In genomic region chr8:10663770-10664470, GRCm38 (mm10) we compare ENCODE assay signal across 9 mouse cellular contexts.
A peak's percentile ranks its signal among the peaks of the same experiment; 100 is the strongest.
DNase-seq lines count a peak whose midpoint lies in the region; ATAC-seq lines count a peak whose summit lies in the region.
"Had no signal": no experiment of that assay in that cellular context is flagged by ENCODE, and none has a peak within 500 bp of the region (broad histone marks: within the 10 kb centered on the region; RNA-seq: fewer than 3 reads in every experiment).

No protein-coding gene starts in this region.

- WGBS in hindbrain, embryonic 10.5 days: 11% methylated on average over 8 of the region's 8 CpGs
- 14% methylated on average over 8 of the region's 8 CpGs for WGBS in hindbrain, embryonic 14.5 days
- 12% methylated on average over 8 of the region's 8 CpGs for WGBS in forebrain, embryonic 16.5 days

- no peaks in the 10 kb centered on the region for H3K36me3 ChIP-seq in hindbrain, embryonic 10.5 days
- no peaks in the 10 kb centered on the region for H3K36me3 ChIP-seq in hindbrain, embryonic 14.5 days (replicated peaks; ENCODE audit: control insufficient read depth, insufficient read depth)
- H3K36me3 ChIP-seq in forebrain, embryonic 16.5 days (ENCODE audit: control insufficient read depth, insufficient read depth): no peaks in the 10 kb centered on the region

- peaks cover 43% of the 10 kb centered on the region for H3K4me1 ChIP-seq in hindbrain, embryonic 10.5 days (replicated peaks)
- H3K4me1 ChIP-seq in hindbrain, embryonic 14.5 days (replicated peaks; ENCODE audit: control insufficient read depth, insufficient read depth, low read length): peaks cover 23% of the 10 kb centered on the region
- peaks cover 14% of the 10 kb centered on the region for H3K4me1 ChIP-seq in forebrain, embryonic 16.5 days (replicated peaks; ENCODE audit: control insufficient read depth, insufficient read depth, low read length)

- H3K9ac ChIP-seq in hindbrain, embryonic 14.5 days: no peak overlapping the region
- no peak overlapping the region for H3K9ac ChIP-seq in forebrain, embryonic 16.5 days (replicated peaks; ENCODE audit: low read depth, low read length)

- no peak overlapping the region for H3K4me2 ChIP-seq in hindbrain, embryonic 14.5 days (replicated peaks)
- no peak overlapping the region for H3K4me2 ChIP-seq in forebrain, embryonic 16.5 days (ENCODE audit: low read length)

- 0 out of 2 replicates have a peak, but pooled peaks cover 4% of the 10 kb centered on the region for H3K9me3 ChIP-seq in hindbrain, embryonic 10.5 days
- no peaks in the 10 kb centered on the region for H3K9me3 ChIP-seq in hindbrain, embryonic 14.5 days (ENCODE audit: control insufficient read depth, low read length)
- H3K9me3 ChIP-seq in forebrain, embryonic 16.5 days (ENCODE audit: control insufficient read depth, low read length): no peaks in the 10 kb centered on the region

- ATAC-seq in hindbrain, embryonic 14.5 days (ENCODE audit: low FRiP score): no peak
- 0 out of 2 replicates have a peak, but pooled peaks have one; percentile 22 for ATAC-seq in forebrain, embryonic 16.5 days

- H3K4me3 ChIP-seq in hindbrain, embryonic 10.5 days: no peak overlapping the region
- H3K4me3 ChIP-seq in hindbrain, embryonic 14.5 days (replicated peaks; ENCODE audit: low read length): no peak overlapping the region
- H3K4me3 ChIP-seq in forebrain, embryonic 16.5 days (replicated peaks; ENCODE audit: low read length): no peak overlapping the region

- DNase-seq in hindbrain, embryonic 10.5 days (ENCODE audit: low spot score): peak; percentile 63
- DNase-seq in hindbrain, embryonic 14.5 days (ENCODE audit: low spot score): no peak
- peak; percentile 82 for DNase-seq in WW6 (ENCODE audit: low read depth, low spot score)
- peak; percentile 51 to 58 for DNase-seq in monocyte, adult 2 months (ENCODE audit: low read depth in 1 of 2, low spot score in 2 of 2)
- DNase-seq in Muller cell, postnatal 12 days (ENCODE audit: inconsistent ontology term): no peak
- DNase-seq in kidney, postnatal 10 days: no peak
- DNase-seq in cerebellum, postnatal 4 days (ENCODE audit: low spot score in 2 of 2): no peak
- DNase-seq: heart, postnatal 36 days had no signal

- H3K27me3 ChIP-seq in hindbrain, embryonic 10.5 days (ENCODE audit: insufficient read depth, poor library complexity, severe bottlenecking): no peaks in the 10 kb centered on the region; the same call in 1 of the 2 replicates
- H3K27me3 ChIP-seq in hindbrain, embryonic 14.5 days (ENCODE audit: control insufficient read depth, insufficient read depth, low read length): no peaks in the 10 kb centered on the region
- no peaks in the 10 kb centered on the region for H3K27me3 ChIP-seq in forebrain, embryonic 16.5 days (replicated peaks; ENCODE audit: control insufficient read depth, insufficient read depth, low read length)

- peak overlapping the region; percentile 31 for H3K27ac ChIP-seq in hindbrain, embryonic 10.5 days
- H3K27ac ChIP-seq in hindbrain, embryonic 14.5 days: no peak overlapping the region
- no peak overlapping the region for H3K27ac ChIP-seq in forebrain, embryonic 16.5 days (ENCODE audit: low read length)

Comparison
In these comparisons a context has a peak if more than half of its experiments do, and no peak if none do; other contexts are left out.
1. DNase-seq: peak in hindbrain, embryonic 10.5 days (single experiment), WW6 (single experiment) and monocyte, adult 2 months (2 of 2); none in hindbrain, embryonic 14.5 days (single experiment), Muller cell, postnatal 12 days (single experiment), kidney, postnatal 10 days (single experiment) and cerebellum, postnatal 4 days (0 of 2).